Mouse (Mus musculus) embryonic fibroblast, embryonic 13.5 days (primary cell): Measurements from ENCODE around the gene Ptger1. TPM values are rescaled to one million over a fixed set of nuclear protein-coding genes. Genes with fewer than 3 reads are reported as not detected.
A peak's percentile ranks its signal among the peaks of the same experiment; 100 is the strongest.

Experiments used
- H3K27ac ChIP-seq: 2 replicates; pipeline ENCODE4 v1.5.1; 2012; ENCODE audit warnings: low read length, control low read depth, inconsistent platforms; ENCODE audit not compliant: insufficient read depth
- H3K4me1 ChIP-seq: 2 replicates; pipeline ENCODE4 v1.6.1; 2011; ENCODE audit warnings: low read length; ENCODE audit not compliant: control insufficient read depth, insufficient read depth
- H3K4me3 ChIP-seq: 2 replicates; pipeline ENCODE4 v1.5.1; 2011; ENCODE audit warnings: mild to moderate bottlenecking, control low read depth, low read length; ENCODE audit not compliant: insufficient read depth
- CTCF ChIP-seq: IDR thresholded peaks from 2 replicates; pipeline ENCODE4 v1.5.1; 2011; ENCODE audit warnings: mild to moderate bottlenecking, control low read depth, low read length, moderate library complexity, borderline replicate concordance; ENCODE audit not compliant: insufficient read depth
- POLR2A ChIP-seq: IDR thresholded peaks from 2 replicates; pipeline ENCODE4 v1.6.1; 2011; ENCODE audit warnings: low read depth, mild to moderate bottlenecking, control low read depth, low read length, moderate library complexity
- polyA plus RNA-seq: library from polyadenylated mRNA; stranded (reverse); fragments of >200 nt; gene quantifications from 2 replicates; pipeline ENCODE4 v1.2.4, GENCODE M21; 2011; ENCODE audit warnings: low read depth; ENCODE audit not compliant: missing spikeins, insufficient read length

Ptger1 gene
- polyA plus RNA-seq, 1 experiment = 2.4 TPM

GRCm38 (mm10) chr8:83703426-83703825 lies 36.9 kb downstream of the Ptger1 start:
- Histone ChIP-seq H3K27ac (no peak overlapping the region), H3K4me3 (no peak overlapping the region), H3K4me1 (no peaks in the 10 kb centered on the region; the same call in 1 of the 2 replicates)
- TF ChIP-seq CTCF (no peak), POLR2A (no peak)

GRCm38 (mm10) chr8:83706411-83706810 lies 39.9 kb downstream of the Ptger1 start:
- no peak for TF ChIP-seq CTCF
- no peak for TF ChIP-seq POLR2A
- H3K4me1 ChIP-seq = no peaks in the 10 kb centered on the region

GRCm38 (mm10) chr8:83707554-83707953 lies 41.1 kb downstream of the Ptger1 start:
- Histone ChIP-seq H3K4me1 (no peaks in the 10 kb centered on the region), H3K4me3 (no peak overlapping the region), H3K27ac (no peak overlapping the region)
- TF ChIP-seq POLR2A = no peak
- TF ChIP-seq CTCF = no peak

More at GRCm38 (mm10) chr8:83706411-83706810, 39.9 kb downstream of the Ptger1 start:
- no peak overlapping the region for H3K27ac ChIP-seq
- H3K4me3 ChIP-seq = no peak overlapping the region

- TF ChIP-seq POLR2A = no peak; the same call in 1 of the 2 replicates
- TF ChIP-seq CTCF = no peak
- Histone ChIP-seq H3K4me1 (no peaks in the 10 kb centered on the region), H3K4me3 (no peak overlapping the region), H3K27ac (0 out of 2 replicates have a peak overlapping the region, but pooled peaks have one; percentile 21)
Measured at GRCm38 (mm10) chr8:83714676-83715030, 48.2 kb downstream of the Ptger1 start.

DNA sequence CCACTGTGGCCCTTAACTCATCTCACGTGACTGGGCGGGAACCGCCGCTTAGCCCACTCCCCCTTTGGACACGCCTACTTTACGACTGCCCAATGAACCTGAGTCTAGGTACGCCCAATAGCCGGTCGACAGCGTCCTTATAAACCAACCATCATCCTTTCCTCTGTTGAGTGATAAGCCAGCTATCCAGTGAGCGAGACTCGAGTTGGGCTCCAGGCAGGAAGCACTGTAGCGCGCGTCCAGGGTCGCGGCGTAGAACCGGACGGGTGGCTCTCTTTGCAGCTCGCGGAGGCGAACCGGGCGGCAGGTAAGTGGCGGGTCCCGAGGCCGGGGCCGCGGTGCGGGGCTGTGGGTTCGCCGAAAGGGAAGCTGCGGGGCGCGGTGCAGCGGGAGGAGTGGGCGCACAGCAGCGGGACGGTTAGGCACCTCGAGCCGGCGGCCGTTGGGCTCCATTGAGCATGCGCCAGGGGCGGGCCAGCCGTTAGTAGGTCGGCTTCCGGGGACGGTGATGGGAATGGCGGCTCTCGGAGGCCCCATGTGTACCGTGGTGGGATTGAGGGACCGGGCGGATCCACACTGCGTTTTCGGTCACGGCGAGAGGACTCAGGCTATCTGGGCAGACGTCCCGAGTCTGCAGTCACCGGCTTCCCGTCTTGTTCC lies 48.7 kb downstream of the Ptger1 start, which contains the start of gene Ddx39:
Ddx39 (plus strand) TSS at position 147 of the 660 bp plus-strand sequence.
- H3K4me1 ChIP-seq = no peaks in the 10 kb centered on the region
- peak within 1 kb of the TSS; percentile 96 for H3K27ac ChIP-seq
- H3K4me3 ChIP-seq = peak within 1 kb of the TSS; percentile 97
- TF ChIP-seq POLR2A (peak; percentile 74), CTCF (no peak)

DNA sequence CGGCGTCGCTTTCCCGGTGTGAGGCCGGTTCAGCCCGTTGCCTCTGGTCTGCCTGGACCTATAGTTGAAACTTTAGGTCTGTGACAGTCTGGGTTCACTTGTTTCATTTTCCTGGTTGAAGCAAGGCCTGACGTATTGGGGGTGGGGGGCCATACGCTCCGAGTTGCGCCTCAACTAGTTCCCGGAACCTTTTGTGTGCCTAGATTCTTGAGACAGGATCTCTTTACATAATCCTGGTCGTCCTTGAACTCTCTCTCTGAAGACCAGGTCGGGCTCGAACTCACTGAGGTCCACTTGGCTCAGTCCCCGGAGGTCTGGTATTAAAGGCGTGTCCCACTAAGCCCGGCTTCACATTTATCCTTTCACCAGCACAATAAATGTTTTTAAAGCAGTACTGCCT lies 49.3 kb downstream of the Ptger1 start:
- Histone ChIP-seq H3K27ac (peak overlapping the region; percentile 96), H3K4me3 (peak overlapping the region; percentile 97)
- TF ChIP-seq CTCF (no peak), POLR2A (no peak)

GRCm38 (mm10) chr8:83716563-83716962 lies 50.1 kb downstream of the Ptger1 start:
- H3K27ac ChIP-seq = peak overlapping the region; percentile 96
- no peaks in the 10 kb centered on the region for H3K4me1 ChIP-seq
- no peak for TF ChIP-seq POLR2A
- no peak for TF ChIP-seq CTCF
- H3K4me3 ChIP-seq = peak overlapping the region; percentile 97

More for the DNA sequence above, 49.3 kb downstream of the Ptger1 start:
- no peaks in the 10 kb centered on the region for H3K4me1 ChIP-seq

- H3K27ac ChIP-seq = no peak overlapping the region
- H3K4me1 ChIP-seq = no peaks in the 10 kb centered on the region
- TF ChIP-seq CTCF = no peak
- H3K4me3 ChIP-seq = no peak overlapping the region
Measured at GRCm38 (mm10) chr8:83719048-83719447, 52.6 kb downstream of the Ptger1 start.

DNA sequence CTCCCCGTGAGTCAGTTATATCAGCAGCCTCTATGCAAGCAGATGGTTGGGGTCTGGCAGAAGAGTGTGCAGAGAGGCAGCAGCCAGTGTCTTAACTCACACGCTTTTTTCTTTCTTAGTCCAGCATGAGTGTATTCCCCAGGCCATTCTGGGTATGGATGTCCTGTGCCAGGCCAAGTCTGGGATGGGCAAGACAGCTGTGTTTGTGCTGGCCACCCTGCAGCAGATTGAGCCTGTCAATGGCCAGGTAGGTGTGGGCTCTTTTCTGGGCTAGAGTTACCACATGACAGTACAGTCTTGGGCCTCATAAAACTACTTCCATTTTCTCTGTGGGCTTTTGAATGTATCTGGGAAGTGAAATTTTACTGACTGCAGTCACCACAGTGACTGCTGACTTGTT lies 53.2 kb downstream of the Ptger1 start:
- H3K27ac ChIP-seq = no peak overlapping the region
- no peak overlapping the region for H3K4me3 ChIP-seq
- no peaks in the 10 kb centered on the region for H3K4me1 ChIP-seq
- no peak for TF ChIP-seq POLR2A
- TF ChIP-seq CTCF = no peak

DNA sequence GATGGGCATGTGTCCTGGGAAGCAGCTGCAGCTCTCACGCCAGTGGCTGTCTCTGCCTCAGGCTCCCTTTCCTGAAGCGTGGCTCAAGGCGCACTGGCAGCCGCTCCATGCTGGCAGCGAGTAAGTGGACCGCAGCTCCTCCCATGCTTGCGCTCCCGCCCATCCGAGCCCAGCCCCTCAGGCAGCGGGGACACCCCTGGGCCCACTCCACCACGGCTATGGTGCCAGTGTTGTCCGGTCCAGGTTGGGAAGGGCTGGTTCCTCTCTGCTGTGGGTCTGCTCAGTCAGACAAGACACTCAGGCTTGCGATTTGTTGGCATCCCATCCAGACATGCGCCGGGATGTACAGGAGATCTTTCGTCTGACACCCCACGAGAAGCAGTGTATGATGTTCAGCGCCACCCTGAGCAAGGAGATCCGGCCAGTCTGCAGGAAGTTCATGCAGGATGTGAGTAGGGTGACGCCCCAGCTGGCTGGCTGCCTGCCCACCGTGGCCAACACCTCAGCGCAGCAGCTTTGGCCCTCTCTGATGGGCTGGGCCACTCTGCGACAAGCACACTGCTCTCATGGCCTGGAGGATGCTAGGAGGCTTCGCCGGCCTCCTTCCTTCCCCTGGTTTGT lies 55.0 kb downstream of the Ptger1 start:
- Histone ChIP-seq H3K4me3 (no peak overlapping the region), H3K4me1 (no peaks in the 10 kb centered on the region), H3K27ac (no peak overlapping the region)
- TF ChIP-seq POLR2A = no peak
- no peak for TF ChIP-seq CTCF

Other genes starting within 250 kb of the Ptger1 start
- gene Scoc, start 208.3 kb upstream of the Ptger1 start, polyA plus RNA-seq = 136 and 149 TPM in 2 replicates
- gene Olfr370, start 130.9 kb upstream of the Ptger1 start, polyA plus RNA-seq = not detected in 2 replicates
- 67.4 and 86.9 TPM in 2 replicates for gene Ndufb7, start 100.0 kb upstream of the Ptger1 start, polyA plus RNA-seq
- gene Tecr, start 58.7 kb upstream of the Ptger1 start, polyA plus RNA-seq = 210 and 213 TPM in 2 replicates
- 27.7 and 32.2 TPM in 2 replicates for gene Dnajb1, start 58.5 kb upstream of the Ptger1 start, polyA plus RNA-seq
- 47.4 and 63.3 TPM in 2 replicates for gene Gipc1, start 14.0 kb upstream of the Ptger1 start, polyA plus RNA-seq
- gene Pkn1, start 32.5 kb downstream of the Ptger1 start, polyA plus RNA-seq = 40.2 and 41.2 TPM in 2 replicates
- 64.2 and 70.2 TPM in 2 replicates for gene Ddx39, start 48.5 kb downstream of the Ptger1 start, polyA plus RNA-seq
- 66.4 and 95.6 TPM in 2 replicates for gene Adgre5, start 74.6 kb downstream of the Ptger1 start, polyA plus RNA-seq
- 67.4 and 95.4 TPM in 2 replicates for gene Adgrl1, start 233.4 kb downstream of the Ptger1 start, polyA plus RNA-seq